Mouse (Mus musculus) megakaryocyte progenitor cell, adult 5-6 weeks (primary cell): Measurements from ENCODE around the gene Col6a6. TPM values are rescaled to one million over a fixed set of nuclear protein-coding genes. Genes with fewer than 3 reads are reported as not detected.
A peak's percentile ranks its signal among the peaks of the same experiment; 100 is the strongest.
"Not testable (repeated sequence)": the region's sequence is repeated elsewhere in the genome, so short reads cannot be mapped to it uniquely, and the experiment has no call there.

ENCODE experiments used
- ATAC-seq: replicated peaks from 2 replicates; pipeline ENCODE4 v1.8.0; 2016; ENCODE audit warnings: mild to moderate bottlenecking, moderate TSS enrichment, inconsistent platforms; ENCODE audit not compliant: poor library complexity
- total RNA-seq, 2 experiments: library from RNA; stranded (forward) in 1 of 2; stranded (reverse) in 1 of 2; fragments of 157-497, 149-512 nt in 1 of 2; fragments of 200-1000 nt in 1 of 2; gene quantifications; 2 replicates each; pipeline versions ENCODE4 v1.2.3 to v1.2.4; 2015 to 2017

Col6a6 gene
- total RNA-seq, 2 experiments from 2014 or later: not detected

GRCm38 (mm10) chr9:105684549-105685165, 143.3 kb downstream of the Col6a6 start:
- ATAC-seq: no peak

- no peak for ATAC-seq
Measured at GRCm38 (mm10) chr9:105681386-105681785, 146.6 kb downstream of the Col6a6 start.

GRCm38 (mm10) chr9:105675941-105676340, 152.0 kb downstream of the Col6a6 start:
- ATAC-seq: no peak

- no peak for ATAC-seq
Measured at GRCm38 (mm10) chr9:105672032-105672431, 155.9 kb downstream of the Col6a6 start.

- ATAC-seq: no peak
Measured at GRCm38 (mm10) chr9:105670916-105671315, 157.0 kb downstream of the Col6a6 start.

GRCm38 (mm10) chr9:105665269-105665668, 162.7 kb downstream of the Col6a6 start:
- ATAC-seq: no peak

- no peak for ATAC-seq
Measured at GRCm38 (mm10) chr9:105659877-105660276, 168.1 kb downstream of the Col6a6 start.

- no peak for ATAC-seq
Measured at GRCm38 (mm10) chr9:105658216-105658615, 169.7 kb downstream of the Col6a6 start.

- no peak for ATAC-seq
Measured at GRCm38 (mm10) chr9:105656189-105656588, 171.8 kb downstream of the Col6a6 start.

- ATAC-seq: peak; percentile 99
Measured at GRCm38 (mm10) chr9:105642460-105643371, 185.2 kb downstream of the Col6a6 start, which contains the start of gene Pik3r4. Gene Pik3r4 (plus strand): TSS chr9:105642978.

- not testable (repeated sequence) for ATAC-seq
Measured at GRCm38 (mm10) chr9:105641377-105641776, 186.6 kb downstream of the Col6a6 start.

Other genes starting within 250 kb of the Col6a6 start
- 19.6 and 26.8 TPM in 2 replicates for gene Pik3r4, start 185.2 kb downstream of the Col6a6 start, total RNA-seq (2015)
- gene Pik3r4, start 185.2 kb downstream of the Col6a6 start, total RNA-seq (2017): 20.2 and 28.3 TPM in 2 replicates
- gene Col6a5, start 132.5 kb upstream of the Col6a6 start, total RNA-seq (2015): not detected in 2 replicates
- gene Col6a5, start 132.5 kb upstream of the Col6a6 start, total RNA-seq (2017): not detected in 2 replicates